ENCODE assay signal across 8 mouse cellular contexts in genomic region chr16:90624039-90624625, GRCm38 (mm10).
DNase-seq lines count a peak whose midpoint lies in the region; ATAC-seq and TF ChIP-seq lines count a peak whose summit lies in the region.
"Had no signal": no experiment of that assay in that cellular context is flagged by ENCODE, and none has a peak within 500 bp of the region (broad histone marks: within the 10 kb centered on the region; RNA-seq: fewer than 3 reads in every experiment).

No protein-coding gene starts in this region.

- in situ Hi-C loops in ES-E14 (cut with MboI; ENCODE audit: low sequenced_read_pairs in 2 of 2, unreplicated experiment in 2 of 2), result no loop called here

- H3K9me3 ChIP-seq in ES-E14 (ENCODE audit: control insufficient read depth, insufficient read depth, low read depth, low read length), result no peaks in the 10 kb centered on the region
- H3K9me3 ChIP-seq in hindbrain, embryonic 14.5 days (ENCODE audit: control insufficient read depth, low read length), result no peaks in the 10 kb centered on the region
- H3K9me3 ChIP-seq in midbrain, embryonic 15.5 days, result no peaks in the 10 kb centered on the region
- H3K9me3 ChIP-seq: liver, embryonic 15.5 days had no signal

- H3K4me1 ChIP-seq in ES-E14 (ENCODE audit: control insufficient read depth in 2 of 2, insufficient read depth in 2 of 2, low read length in 2 of 2, poor library complexity in 1 of 2), result peaks cover 0 to 5% of the 10 kb centered on the region in 2 experiments; a peak in 1 of 4 replicates
- peaks cover 34% of the 10 kb centered on the region for H3K4me1 ChIP-seq in hindbrain, embryonic 14.5 days (replicated peaks; ENCODE audit: control insufficient read depth, insufficient read depth, low read length)
- peaks cover 21% of the 10 kb centered on the region for H3K4me1 ChIP-seq in midbrain, embryonic 15.5 days
- H3K4me1 ChIP-seq: liver, embryonic 15.5 days had no signal

- peak; percentile 48 for ATAC-seq in hindbrain, embryonic 14.5 days (ENCODE audit: low FRiP score)
- 0 out of 2 replicates have a peak, but pooled peaks have one; percentile 43 for ATAC-seq in midbrain, embryonic 15.5 days (replicated peaks)

- peak overlapping the region in 1 of 2 experiments; percentile 33; a peak in 2 of 4 replicates for H3K4me3 ChIP-seq in ES-E14 (ENCODE audit: insufficient read depth in 1 of 2, low read depth in 1 of 2, low read length in 2 of 2, poor library complexity in 1 of 2, severe bottlenecking in 1 of 2)
- no peak overlapping the region for H3K4me3 ChIP-seq in hindbrain, embryonic 14.5 days (replicated peaks; ENCODE audit: low read length)
- H3K4me3 ChIP-seq in midbrain, embryonic 15.5 days, result no peak overlapping the region
- H3K4me3 ChIP-seq: liver, embryonic 15.5 days had no signal

- no peaks in the 10 kb centered on the region for H3K36me3 ChIP-seq in ES-E14 (ENCODE audit: control insufficient read depth, insufficient read depth, low read length, poor library complexity, severe bottlenecking)
- H3K36me3 ChIP-seq in hindbrain, embryonic 14.5 days (replicated peaks; ENCODE audit: control insufficient read depth, insufficient read depth), result no peaks in the 10 kb centered on the region
- H3K36me3 ChIP-seq in midbrain, embryonic 15.5 days (replicated peaks), result no peaks in the 10 kb centered on the region
- H3K36me3 ChIP-seq: liver, embryonic 15.5 days had no signal

- no peaks in the 10 kb centered on the region for H3K27me3 ChIP-seq in hindbrain, embryonic 14.5 days (ENCODE audit: control insufficient read depth, insufficient read depth, low read length)
- H3K27me3 ChIP-seq in midbrain, embryonic 15.5 days (replicated peaks), result no peaks in the 10 kb centered on the region
- H3K27me3 ChIP-seq: liver, embryonic 15.5 days had no signal

- 39% methylated on average over 17 of the region's 17 CpGs for WGBS in hindbrain, embryonic 14.5 days
- 55% methylated on average over 17 of the region's 17 CpGs for WGBS in midbrain, embryonic 15.5 days

- no peak overlapping the region for H3K27ac ChIP-seq in ES-E14 (ENCODE audit: insufficient read depth, low read depth, low read length, poor library complexity, severe bottlenecking)
- H3K27ac ChIP-seq in hindbrain, embryonic 14.5 days, result peak overlapping the region; percentile 47
- H3K27ac ChIP-seq in midbrain, embryonic 15.5 days, result no peak overlapping the region; the same call in 1 of the 2 replicates
- H3K27ac ChIP-seq: liver, embryonic 15.5 days had no signal

- DNase-seq in ES-E14 (ENCODE audit: low read depth, low spot score) (peak; percentile 40), ZHBTc4 (ENCODE audit: low read depth, low spot score) (peak; percentile 70)
- peak; percentile 42 to 46 for DNase-seq in frontal cortex, postnatal 10 days (ENCODE audit: low spot score in 2 of 2)
- DNase-seq in hindbrain, embryonic 14.5 days (ENCODE audit: low spot score), result peak; percentile 66
- peak; percentile 33 to 45 for DNase-seq in layer of hippocampus, postnatal 36 days
- DNase-seq in yolk sac, embryonic 10.5 days (ENCODE audit: low spot score), result peak; percentile 76

- no peak overlapping the region for H3K9ac ChIP-seq in ES-E14 (ENCODE audit: insufficient read depth, low read depth, low read length, poor library complexity, severe bottlenecking)
- no peak overlapping the region for H3K9ac ChIP-seq in hindbrain, embryonic 14.5 days
- H3K9ac ChIP-seq in midbrain, embryonic 15.5 days, result no peak overlapping the region
- H3K9ac ChIP-seq: liver, embryonic 15.5 days had no signal

- peak overlapping the region; percentile 28 for H3K4me2 ChIP-seq in hindbrain, embryonic 14.5 days (replicated peaks)
- H3K4me2 ChIP-seq in midbrain, embryonic 15.5 days, result peak overlapping the region; percentile 4; the same call in 1 of the 2 replicates
- H3K4me2 ChIP-seq: liver, embryonic 15.5 days had no signal

TF ChIP-seq in ES-E14, 5 proteins besides CTCF, POLR2A, EP300 and RAD21:
- TF ChIP-seq CHD2 (IDR thresholded peaks at IDR 0.05; ENCODE audit: low read depth, low read length) (no peak), ZNF384 (IDR thresholded peaks at IDR 0.05; ENCODE audit: low read depth, low read length) (no peak), MAFK (IDR thresholded peaks at IDR 0.05; ENCODE audit: insufficient read depth, low read depth, low read length) (no peak), ZC3H11A (IDR thresholded peaks at IDR 0.05; ENCODE audit: borderline replicate concordance, low read depth, low read length) (no peak), HCFC1 (IDR thresholded peaks at IDR 0.05; ENCODE audit: borderline replicate concordance, insufficient read depth, low read length) (no peak)
TF ChIP-seq in ES-E14: peak in this region for 0.
